Mouse (Mus musculus) liver, adult 2 months (tissue): ENCODE results near the gene Lrrc55. TPM values are rescaled to one million over a fixed set of nuclear protein-coding genes. Genes with fewer than 3 reads are reported as not detected.

Source experiments
- DNase-seq: peaks from one replicate; pipeline ENCODE4 v3.0.0-alpha.2; 2011; ENCODE audit warnings: low read depth, low spot score; ENCODE audit errors: extremely low read depth
- H3K27ac ChIP-seq: fragments of 200-500 bp; replicated peaks from 2 replicates; pipeline ENCODE4 v1.5.1; 2012; ENCODE audit warnings: low read depth, mild to moderate bottlenecking, control low read depth, inconsistent platforms, low read length; ENCODE audit not compliant: insufficient read depth
- H3K27me3 ChIP-seq: fragments of 200-500 bp; 2 replicates; pipeline ENCODE4 v1.6.1; 2012; ENCODE audit warnings: mild to moderate bottlenecking, moderate library complexity, low read length, inconsistent platforms; ENCODE audit not compliant: control insufficient read depth, insufficient read depth
- H3K36me3 ChIP-seq: fragments of 200-500 bp; 2 replicates; pipeline ENCODE4 v1.6.1; 2012; ENCODE audit warnings: low read length, inconsistent platforms; ENCODE audit not compliant: control insufficient read depth, insufficient read depth
- H3K4me1 ChIP-seq: fragments of 200-500 bp; 2 replicates; pipeline ENCODE4 v1.6.1; 2011; ENCODE audit warnings: low read length; ENCODE audit not compliant: control insufficient read depth, insufficient read depth
- H3K4me3 ChIP-seq: fragments of 200-500 bp; 2 replicates; pipeline ENCODE4 v1.5.1; 2011; ENCODE audit warnings: low read depth, mild to moderate bottlenecking, control low read depth, low read length, moderate library complexity; ENCODE audit not compliant: insufficient read depth
- H3K79me2 ChIP-seq: fragments of 200-500 bp; 2 replicates; pipeline ENCODE4 v1.6.1; 2012; ENCODE audit warnings: inconsistent platforms, mild to moderate bottlenecking, low read length, moderate library complexity; ENCODE audit not compliant: control insufficient read depth, insufficient read depth
- H3K9ac ChIP-seq: fragments of 200-500 bp; 2 replicates; pipeline ENCODE4 v1.6.1; 2012; ENCODE audit warnings: low read depth, mild to moderate bottlenecking, control low read depth, inconsistent platforms, low read length
- CTCF ChIP-seq: fragments of 200-500 bp; IDR thresholded peaks from 2 replicates; pipeline ENCODE4 v1.5.1; 2011; ENCODE audit warnings: low read depth, low read length, control low read depth
- POLR2A ChIP-seq: fragments of 200-500 bp; IDR thresholded peaks from 2 replicates; pipeline ENCODE4 v1.6.1; 2011; ENCODE audit warnings: low read length, control low read depth; ENCODE audit not compliant: insufficient read depth; ENCODE audit errors: extremely low read depth
- WGBS: fragments of 180-500 bp; shearing (Covaris S2); methylation state at CpG from one replicate; pipeline ENCODE4 v1.1.7; 2018; 5-methylcytosine and 5-hydroxymethylcytosine counted together
- polyA plus RNA-seq: library from polyadenylated mRNA; depleted of rRNA; stranded (reverse); fragments of >200 nt; gene quantifications from 2 replicates; pipeline ENCODE4 v1.2.3, GENCODE M21; 2012
- total RNA-seq: library from RNA; depleted of rRNA; stranded (reverse); fragments of >200 nt; gene quantifications from 2 replicates; pipeline ENCODE4 v1.2.3, GENCODE M21; 2014

Gene Lrrc55
- total and polyA plus RNA-seq, 2 experiments, result not detected

DNA sequence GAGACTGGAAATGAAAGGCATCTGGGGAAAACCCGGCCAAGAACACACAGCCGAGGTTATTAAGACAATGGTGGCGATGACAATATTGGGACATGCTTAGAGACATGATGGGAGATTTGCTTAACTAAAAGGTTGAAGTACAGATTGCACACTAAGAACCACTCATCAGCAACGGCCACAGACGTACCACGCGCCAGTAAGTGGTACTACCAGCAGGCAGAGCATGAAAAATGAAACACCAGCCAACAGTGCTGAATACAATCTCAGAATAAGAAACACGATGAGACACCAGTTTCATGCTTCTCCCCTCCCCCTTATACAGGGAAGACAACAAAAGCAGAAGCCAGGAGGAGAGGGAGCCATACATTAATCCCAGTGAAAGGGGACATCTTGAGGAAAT is 8.2 kb upstream of the Lrrc55 start:
- DNase-seq, result no peak
- no peak for TF ChIP-seq POLR2A
- TF ChIP-seq CTCF, result no peak
- Histone ChIP-seq H3K27ac (no peak overlapping the region), H3K36me3 (no peaks in the 10 kb centered on the region), H3K79me2 (no peaks in the 10 kb centered on the region), H3K9ac (no peak overlapping the region), H3K4me1 (no peaks in the 10 kb centered on the region), H3K27me3 (no peaks in the 10 kb centered on the region; the same call in 1 of the 2 replicates), H3K4me3 (no peak overlapping the region)
- 88% methylated on average over 8 of the region's 8 CpGs for WGBS

DNA sequence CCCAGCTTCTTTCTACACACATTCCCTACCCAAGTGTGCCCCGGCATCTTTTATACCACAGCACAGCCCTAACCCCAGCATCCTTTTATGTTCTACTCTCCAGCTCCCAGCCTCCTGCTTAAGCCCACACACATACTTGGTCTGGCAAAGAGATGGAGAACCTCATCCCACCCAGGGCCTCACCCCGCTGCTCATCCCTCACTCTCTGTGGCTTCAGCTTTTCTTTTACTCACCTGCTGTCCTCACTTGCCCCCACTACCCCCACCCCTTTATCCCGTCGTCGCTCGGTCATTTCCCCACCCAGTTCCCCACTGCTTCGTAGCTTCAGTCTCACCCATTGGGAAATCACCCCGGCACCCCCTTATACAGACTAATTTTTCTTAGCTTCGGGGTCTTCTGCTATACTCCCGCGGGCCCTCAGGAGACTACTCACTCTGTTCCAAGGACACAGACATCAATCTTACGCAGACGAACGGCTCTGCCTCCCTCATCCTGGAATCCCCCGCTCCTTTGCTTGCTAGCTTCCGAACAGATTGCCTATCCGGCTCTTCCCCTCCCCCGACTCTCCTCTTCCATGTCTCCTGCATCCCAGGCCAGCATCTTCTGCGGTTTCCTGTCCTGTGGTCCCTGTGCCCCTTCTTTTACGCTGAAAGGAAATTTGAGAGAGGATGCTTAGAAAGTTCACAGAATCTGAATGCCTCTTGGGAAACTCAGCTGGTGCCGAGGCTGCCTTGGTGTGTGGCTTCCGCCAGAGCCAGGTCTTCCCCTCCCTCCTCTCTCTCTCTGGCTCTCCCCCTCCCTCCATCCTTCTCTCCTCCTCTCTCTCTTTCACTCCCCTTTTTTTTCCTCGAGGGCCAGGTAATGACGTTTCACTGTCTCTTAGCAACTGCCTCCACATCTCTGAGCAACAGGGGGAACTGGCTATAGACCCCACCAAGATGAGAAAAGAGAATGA is 1.3 kb upstream of the Lrrc55 start:
- TF ChIP-seq POLR2A, result no peak
- no peak for TF ChIP-seq CTCF
- 9% methylated on average over 24 of the region's 24 CpGs for WGBS
- Histone ChIP-seq H3K9ac (no peak overlapping the region), H3K27ac (no peak overlapping the region), H3K36me3 (no peaks in the 10 kb centered on the region), H3K27me3 (no peaks in the 10 kb centered on the region; the same call in 1 of the 2 replicates), H3K79me2 (no peaks in the 10 kb centered on the region), H3K4me1 (no peaks in the 10 kb centered on the region), H3K4me3 (no peak overlapping the region)
- DNase-seq, result no peak

DNA sequence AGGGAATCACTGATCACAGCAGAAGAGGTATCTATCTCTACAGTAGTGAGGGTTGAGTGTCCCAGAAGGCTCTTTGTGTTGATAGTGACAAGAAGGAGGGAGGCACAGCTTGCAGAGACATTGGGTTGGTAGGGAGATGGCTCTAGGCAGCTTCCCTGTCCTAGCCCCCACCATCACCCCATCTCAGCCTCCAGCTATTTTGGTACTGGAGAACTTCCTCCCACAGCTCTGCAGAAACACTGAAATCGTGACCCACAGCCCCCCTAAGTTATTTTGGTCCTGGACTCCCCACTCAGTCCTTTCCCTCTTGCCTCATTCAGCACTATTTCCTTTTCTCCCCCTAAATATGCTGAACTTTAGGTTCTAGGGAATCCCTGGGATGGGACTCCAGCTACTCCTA is 2.4 kb downstream of the Lrrc55 start:
- Histone ChIP-seq H3K27me3 (no peaks in the 10 kb centered on the region), H3K79me2 (no peaks in the 10 kb centered on the region), H3K4me3 (no peak overlapping the region), H3K9ac (no peak overlapping the region), H3K4me1 (no peaks in the 10 kb centered on the region), H3K36me3 (no peaks in the 10 kb centered on the region), H3K27ac (no peak overlapping the region)
- 52% methylated on average over 1 of the region's 1 CpGs for WGBS
- no peak for TF ChIP-seq POLR2A
- DNase-seq, result no peak

DNA sequence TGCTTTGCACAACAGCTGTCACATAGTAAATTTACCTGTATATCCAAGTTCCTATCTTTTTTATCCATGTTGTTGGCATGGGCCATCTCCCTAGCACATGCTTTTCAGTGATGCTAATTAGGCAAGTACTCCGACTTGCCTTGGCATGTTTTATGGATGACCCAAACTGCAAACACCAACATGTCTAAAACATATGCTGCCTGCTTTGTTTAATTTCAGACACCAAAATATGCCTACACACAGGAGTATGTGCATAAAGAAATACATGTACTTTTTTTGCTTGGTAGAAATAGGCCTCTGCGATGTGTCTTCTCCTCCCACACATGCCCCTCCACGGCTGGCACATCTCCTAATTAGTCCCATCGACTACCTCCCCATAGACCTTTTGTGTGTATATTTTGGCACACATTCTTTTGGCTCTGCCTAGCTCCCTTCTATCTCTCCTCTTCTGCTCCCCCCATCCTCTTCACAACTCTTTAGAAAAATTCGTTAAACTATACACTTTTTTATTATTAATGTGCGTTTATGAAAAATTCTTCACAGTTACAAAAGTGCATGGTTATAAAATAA is 9.3 kb downstream of the Lrrc55 start:
- no peak overlapping the region for H3K4me3 ChIP-seq
- H3K27me3 ChIP-seq, result no peaks in the 10 kb centered on the region
- H3K79me2 ChIP-seq, result no peaks in the 10 kb centered on the region
- DNase-seq, result no peak
- 85% methylated on average over 6 of the region's 6 CpGs for WGBS
- H3K4me1 ChIP-seq, result no peaks in the 10 kb centered on the region
- TF ChIP-seq POLR2A (no peak), CTCF (no peak)
- H3K36me3 ChIP-seq, result no peaks in the 10 kb centered on the region
- no peak overlapping the region for H3K27ac ChIP-seq
- no peak overlapping the region for H3K9ac ChIP-seq

DNA sequence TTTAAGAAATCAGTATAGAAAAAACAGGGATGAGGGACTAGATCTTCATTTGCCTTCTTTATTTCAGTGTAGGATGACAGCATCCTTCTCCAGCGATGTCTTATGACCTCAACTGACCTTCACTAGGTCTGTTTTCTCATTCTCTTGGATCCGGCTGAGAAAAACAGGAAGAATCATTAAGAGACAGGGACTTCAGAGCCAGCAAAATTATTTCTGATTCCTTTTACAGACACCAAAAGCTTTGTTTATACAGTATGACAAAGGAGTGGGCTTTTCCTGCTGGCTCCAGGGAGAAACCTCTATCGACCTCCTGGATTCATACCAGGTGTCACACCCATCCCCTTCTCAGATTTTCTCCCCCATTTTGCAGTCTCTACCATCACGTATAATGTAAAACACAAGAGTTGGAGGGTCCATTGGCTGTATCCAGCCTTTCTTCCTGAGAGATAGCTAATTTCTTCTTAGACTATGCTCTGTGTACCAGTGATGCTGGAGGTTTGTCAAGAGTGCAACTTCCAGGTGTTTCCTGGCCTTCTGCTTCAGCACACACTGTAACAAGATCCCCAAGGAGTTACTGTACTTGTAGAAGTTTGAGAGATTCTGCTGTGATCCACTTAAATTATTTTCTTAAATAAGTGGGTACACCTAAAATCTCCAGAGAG is 18.7 kb downstream of the Lrrc55 start:
- Histone ChIP-seq H3K4me1 (no peaks in the 10 kb centered on the region; the same call in 1 of the 2 replicates), H3K79me2 (no peaks in the 10 kb centered on the region), H3K27ac (no peak overlapping the region), H3K4me3 (no peak overlapping the region), H3K36me3 (no peaks in the 10 kb centered on the region), H3K9ac (no peak overlapping the region), H3K27me3 (no peaks in the 10 kb centered on the region)
- TF ChIP-seq CTCF, result no peak
- no peak for TF ChIP-seq POLR2A
- 66% methylated on average over 4 of the region's 4 CpGs for WGBS
- no peak for DNase-seq

DNA sequence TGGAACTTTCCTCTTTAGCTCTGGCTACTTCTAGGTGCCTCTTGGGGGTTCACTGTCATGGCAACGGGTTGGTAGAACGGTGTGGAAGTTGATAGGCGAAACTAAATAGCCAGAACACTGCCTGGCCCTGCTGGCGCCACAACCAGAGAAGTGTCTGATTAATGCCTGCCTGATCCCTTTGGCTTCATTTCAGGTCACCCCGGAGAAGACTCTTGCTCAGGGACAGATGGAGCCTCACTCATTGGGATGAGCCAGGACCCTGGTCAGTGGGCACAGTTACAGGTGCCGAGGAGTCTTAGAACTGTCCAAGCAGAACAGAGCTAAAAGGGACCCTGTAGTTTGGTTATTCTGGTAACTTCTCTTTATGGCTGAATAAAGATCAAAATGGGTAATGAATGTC is 23.5 kb downstream of the Lrrc55 start:
- H3K9ac ChIP-seq, result no peak overlapping the region
- H3K27ac ChIP-seq, result no peak overlapping the region
- TF ChIP-seq CTCF, result no peak
- TF ChIP-seq POLR2A, result no peak
- H3K79me2 ChIP-seq, result no peaks in the 10 kb centered on the region
- no peaks in the 10 kb centered on the region for H3K27me3 ChIP-seq
- WGBS, result 89% methylated on average over 6 of the region's 6 CpGs
- no peaks in the 10 kb centered on the region for H3K36me3 ChIP-seq
- no peak overlapping the region for H3K4me3 ChIP-seq
- no peaks in the 10 kb centered on the region; the same call in 1 of the 2 replicates for H3K4me1 ChIP-seq
- no peak for DNase-seq
